Mouse (Mus musculus) small intestine, adult 2 months (tissue): ENCODE results near the gene Olfr342.

Source experiments
- CTCF ChIP-seq: fragments of 200-500 bp; IDR thresholded peaks from 2 replicates; pipeline ENCODE4 v1.5.1; 2012; ENCODE audit warnings: low read depth, mild to moderate bottlenecking, control low read depth, inconsistent platforms, low read length, moderate library complexity, mixed read lengths; ENCODE audit not compliant: insufficient replicate concordance, insufficient read length; ENCODE audit errors: extremely low read depth
- POLR2A ChIP-seq: fragments of 200-500 bp; IDR thresholded peaks from 2 replicates; pipeline ENCODE4 v1.6.1; 2012; ENCODE audit warnings: low read depth, mild to moderate bottlenecking, control low read depth, inconsistent platforms, low read length, moderate library complexity

GRCm38 (mm10) chr2:36567022-36567421 lies 42.2 kb downstream of the Olfr342 start:
- TF ChIP-seq CTCF (no peak), POLR2A (no peak)
